Mouse (Mus musculus): Measurements from ENCODE around the gene Rbsn. TPM values are rescaled to one million over a fixed set of nuclear protein-coding genes. Genes with fewer than 3 reads are reported as not detected.

Gene Rbsn
- 10 to 100 TPM; 13.6 to 14.9 TPM for total RNA-seq (2021)
- long read RNA-seq, experiment 1, full-length matches to known transcripts: 17 of 27 reads
- long read RNA-seq, experiment 1, partial matches to known transcripts: 0 of 27 reads
- long read RNA-seq, experiment 1, other reads (novel, unspliced or antisense): 10 of 27 reads
- long read RNA-seq, experiment 2, full-length matches to known transcripts: 16 of 23 reads
- long read RNA-seq, experiment 2, partial matches to known transcripts: 0 of 23 reads
- long read RNA-seq, experiment 2, other reads (novel, unspliced or antisense): 7 of 23 reads

GRCm38 (mm10) chr6:92214773-92215449 lies at the start of gene Rbsn:
TSS of gene Rbsn (minus strand) at chr6:92214925.
- intact Hi-C loops (cut with DNase I): no loop called here
- TF ChIP-seq CTCF (IDR thresholded peaks at IDR 0.05): peak; percentile 14; the same call in 1 of the 2 replicates

DNA sequence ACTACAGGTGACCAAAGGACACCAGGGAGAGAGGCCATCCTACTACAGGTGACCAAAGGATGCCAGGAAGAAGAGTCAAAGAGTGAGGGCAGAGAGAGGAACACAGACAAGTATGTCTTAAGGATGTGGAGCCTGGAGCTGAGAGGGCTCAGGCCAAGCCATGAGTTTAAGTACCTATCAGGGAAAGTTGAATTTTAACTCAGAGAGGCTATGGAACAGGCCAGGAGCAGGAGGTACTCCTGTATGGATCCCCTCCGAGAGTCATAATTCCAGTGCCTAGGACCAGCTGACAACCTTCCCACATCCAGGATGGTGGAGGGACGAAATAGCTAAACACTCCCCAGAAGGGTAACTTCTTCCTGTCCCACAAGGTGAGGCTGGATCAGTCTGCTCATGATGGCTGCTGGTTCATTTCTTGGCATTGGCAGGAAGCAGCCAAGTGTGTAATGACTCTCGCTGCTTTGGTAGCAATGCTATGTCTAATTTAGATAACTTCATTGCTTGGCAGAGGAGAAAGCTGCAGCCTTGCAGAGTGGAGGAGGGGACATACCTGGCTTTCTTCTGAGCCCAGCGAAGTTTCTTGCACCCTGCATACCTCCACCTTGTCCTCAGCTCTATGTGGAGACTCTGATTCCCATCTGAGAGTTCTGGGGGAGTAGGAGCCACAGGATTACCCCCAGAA lies 46.6 kb upstream of the Rbsn start:
- H3K27ac ChIP-seq: no peak overlapping the region
- H3K4me3 ChIP-seq: no peak overlapping the region
- TF ChIP-seq CTCF (IDR thresholded peaks at IDR 0.05): no peak
- intact Hi-C loops (cut with DNase I): no loop called here
- no peak for DNase-seq

More at GRCm38 (mm10) chr6:92214773-92215449, at the start of gene Rbsn:
- Histone ChIP-seq H3K27ac (peak within 1 kb of the TSS; percentile 91), H3K4me3 (peak within 1 kb of the TSS; percentile 84)
- DNase-seq: peak; percentile 96

DNA sequence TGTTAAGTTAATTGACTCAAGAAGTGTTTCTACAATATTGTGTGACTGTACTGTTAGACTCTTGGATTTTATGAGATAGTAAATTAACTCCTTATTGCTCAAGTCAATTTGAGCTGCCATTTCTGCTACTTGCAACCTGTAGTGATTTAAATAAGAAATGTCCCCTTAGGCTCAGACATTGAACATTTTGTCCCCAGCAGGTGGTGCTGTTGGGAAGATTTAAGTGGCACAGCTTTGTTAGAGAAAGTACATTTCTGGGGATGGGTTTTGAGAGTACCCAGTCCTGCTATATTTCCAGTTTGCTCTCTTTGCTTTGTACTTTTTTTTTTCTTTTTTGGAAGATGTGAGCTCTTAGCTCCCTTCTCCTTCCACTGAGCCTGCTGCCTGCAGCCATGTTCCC lies 40.6 kb upstream of the Rbsn start:
- Histone ChIP-seq H3K27ac (no peak overlapping the region), H3K4me3 (no peak overlapping the region)
- intact Hi-C loops (cut with DNase I): no loop called here
- no peak for DNase-seq
- TF ChIP-seq CTCF (IDR thresholded peaks at IDR 0.05): no peak

GRCm38 (mm10) chr6:92253253-92253870 lies 38.6 kb upstream of the Rbsn start:
- H3K27ac ChIP-seq: no peak overlapping the region
- intact Hi-C loops (cut with DNase I): no loop called here
- no peak for TF ChIP-seq CTCF (IDR thresholded peaks at IDR 0.05)
- no peak overlapping the region for H3K4me3 ChIP-seq
- no peak for DNase-seq

DNA sequence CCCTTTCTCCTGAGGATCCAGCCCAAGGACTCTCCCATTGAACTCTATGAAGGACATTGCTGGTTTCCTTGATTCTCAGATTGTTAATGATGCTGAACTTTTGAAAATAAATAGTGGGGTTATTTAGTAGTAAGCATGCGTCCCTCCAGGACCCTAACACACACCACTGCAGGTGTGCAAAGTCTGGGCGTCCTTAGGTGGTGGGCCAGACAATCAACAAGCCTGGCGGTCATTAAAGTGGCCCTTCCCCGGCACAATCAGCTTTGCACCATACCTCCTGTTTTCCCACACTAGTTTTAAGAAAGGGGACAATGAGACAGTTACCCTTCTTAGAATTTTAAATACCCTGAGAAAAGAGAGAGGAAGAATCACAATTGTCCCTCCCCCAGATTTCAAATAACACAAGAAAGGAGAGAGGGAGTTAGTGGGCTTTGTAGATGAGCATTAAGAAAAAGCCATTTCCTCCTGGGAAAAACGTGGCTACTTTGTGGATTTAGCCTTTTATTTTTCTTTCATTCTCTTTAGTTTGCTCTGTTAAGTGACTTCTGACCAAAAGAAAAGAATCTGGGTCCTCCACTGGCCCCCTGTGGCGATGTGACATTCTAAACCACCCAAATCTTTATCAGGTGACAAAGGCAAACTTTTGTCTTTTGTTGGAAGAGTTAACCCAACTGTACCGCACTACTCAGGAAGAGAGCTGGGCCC lies 32.6 kb upstream of the Rbsn start:
- TF ChIP-seq CTCF (IDR thresholded peaks at IDR 0.05): no peak
- Histone ChIP-seq H3K27ac (no peak overlapping the region), H3K4me3 (no peak overlapping the region)
- no peak for DNase-seq
- intact Hi-C loops (cut with DNase I): no loop called here

- TF ChIP-seq CTCF (IDR thresholded peaks at IDR 0.05): no peak
- H3K27ac ChIP-seq: no peak overlapping the region
- no peak for DNase-seq
- H3K4me3 ChIP-seq: no peak overlapping the region
- intact Hi-C loops (cut with DNase I): no loop called here
These were observed 31.6 kb upstream of the Rbsn start for GRCm38 (mm10) chr6:92246335-92246734.

DNA sequence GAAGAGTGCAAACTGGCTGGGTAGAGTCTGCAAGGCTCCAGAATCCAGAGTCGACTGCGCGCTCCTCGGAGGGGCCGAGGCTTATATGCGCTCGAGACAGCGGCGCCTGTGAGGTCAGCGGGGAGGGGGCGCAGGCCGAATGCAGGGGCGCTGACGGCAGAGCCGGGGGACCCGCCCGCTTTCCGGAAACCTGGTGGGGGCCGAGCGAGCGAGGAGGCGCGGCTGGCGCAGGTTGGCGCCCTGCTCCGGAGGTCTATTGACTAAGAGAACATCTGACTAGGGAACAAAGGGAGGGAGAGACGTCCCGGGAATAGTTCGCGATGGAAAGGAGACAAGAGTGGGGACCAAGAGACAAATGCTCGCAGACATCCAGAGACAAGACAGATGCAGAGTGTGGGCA lies 29.9 kb upstream of the Rbsn start, which contains the start of gene Trh:
Gene Trh (minus strand): TSS at position 60 of the 400 bp plus-strand sequence.
- intact Hi-C loops (cut with DNase I): no loop called here
- H3K4me3 ChIP-seq: no peak within 1 kb of the TSS
- H3K27ac ChIP-seq: no peak within 1 kb of the TSS
- TF ChIP-seq CTCF (IDR thresholded peaks at IDR 0.05): no peak
- DNase-seq: no peak

DNA sequence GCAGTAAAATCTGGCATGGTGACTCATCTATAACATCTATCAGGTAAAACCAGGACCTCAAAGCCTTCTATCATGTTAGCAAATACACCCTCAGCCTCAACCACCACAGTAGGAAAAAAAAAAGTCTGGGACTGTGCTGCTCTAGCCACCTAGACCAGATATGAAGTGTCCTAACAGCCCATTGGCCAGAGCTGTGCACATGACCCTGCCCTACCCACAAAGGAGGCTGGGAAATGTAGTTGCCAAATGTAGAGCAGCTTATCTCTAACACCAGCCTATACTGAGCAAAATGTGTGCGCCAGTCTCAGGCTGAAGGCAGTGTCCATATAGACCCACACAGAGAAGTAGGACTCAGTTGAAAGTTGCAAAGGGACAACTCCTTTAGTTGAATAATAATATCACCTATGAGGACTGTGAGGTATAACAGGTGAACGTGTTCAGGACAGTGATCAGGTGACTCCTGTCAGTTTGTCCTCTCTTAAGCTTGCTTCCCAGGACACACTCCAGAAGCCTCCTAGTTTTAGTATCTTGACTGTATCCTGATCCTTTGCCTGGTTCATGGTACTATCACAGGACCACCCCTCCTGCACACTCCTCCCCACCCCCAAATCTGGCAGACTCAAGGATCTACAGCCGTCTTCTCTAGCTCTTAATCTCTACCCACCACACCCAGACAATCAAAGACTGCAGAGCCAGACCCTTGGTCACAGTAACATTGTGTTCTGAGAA lies 26.6 kb upstream of the Rbsn start:
- Histone ChIP-seq H3K4me3 (no peak overlapping the region), H3K27ac (no peak overlapping the region)
- TF ChIP-seq CTCF (IDR thresholded peaks at IDR 0.05): no peak
- intact Hi-C loops (cut with DNase I): no loop called here
- peak; percentile 73 for DNase-seq

GRCm38 (mm10) chr6:92235036-92235435 lies 20.3 kb upstream of the Rbsn start:
- no peak overlapping the region for H3K4me3 ChIP-seq
- no peak for TF ChIP-seq CTCF (IDR thresholded peaks at IDR 0.05)
- no peak for DNase-seq
- intact Hi-C loops (cut with DNase I): no loop called here
- H3K27ac ChIP-seq: no peak overlapping the region

GRCm38 (mm10) chr6:92231762-92232161 lies 17.0 kb upstream of the Rbsn start:
- H3K4me3 ChIP-seq: no peak overlapping the region
- no peak for TF ChIP-seq CTCF (IDR thresholded peaks at IDR 0.05)
- H3K27ac ChIP-seq: no peak overlapping the region
- no peak for DNase-seq
- intact Hi-C loops (cut with DNase I): no loop called here

GRCm38 (mm10) chr6:92231356-92231755 lies 16.6 kb upstream of the Rbsn start:
- intact Hi-C loops (cut with DNase I): no loop called here
- no peak overlapping the region for H3K4me3 ChIP-seq
- TF ChIP-seq CTCF (IDR thresholded peaks at IDR 0.05): no peak
- no peak overlapping the region for H3K27ac ChIP-seq
- no peak for DNase-seq

- no peak overlapping the region for H3K4me3 ChIP-seq
- H3K27ac ChIP-seq: no peak overlapping the region
- DNase-seq: no peak
- no peak for TF ChIP-seq CTCF (IDR thresholded peaks at IDR 0.05)
- intact Hi-C loops (cut with DNase I): no loop called here
These were observed 14.9 kb upstream of the Rbsn start for GRCm38 (mm10) chr6:92229586-92229985.
